Comparison of ENCODE assay signal across 8 mouse cellular contexts in genomic region chr5:54258087-54258733, GRCm38 (mm10).
DNase-seq lines count a peak whose midpoint lies in the region; ATAC-seq lines count a peak whose summit lies in the region.

No protein-coding gene starts in this region.

- no peaks in the 10 kb centered on the region for H3K36me3 ChIP-seq in forebrain, embryonic 15.5 days
- no peaks in the 10 kb centered on the region for H3K36me3 ChIP-seq in intestine, embryonic 16.5 days (ENCODE audit: control insufficient read depth, insufficient read depth, low read length)
- no peaks in the 10 kb centered on the region for H3K36me3 ChIP-seq in lung, embryonic 16.5 days (ENCODE audit: control insufficient read depth, insufficient read depth, low read length)
- H3K36me3 ChIP-seq in stomach, embryonic 14.5 days (ENCODE audit: control insufficient read depth, insufficient read depth, low read length), result no peaks in the 10 kb centered on the region

- no peaks in the 10 kb centered on the region for H3K4me1 ChIP-seq in forebrain, embryonic 15.5 days
- H3K4me1 ChIP-seq in intestine, embryonic 16.5 days (ENCODE audit: control insufficient read depth, insufficient read depth, low read length), result no peaks in the 10 kb centered on the region
- H3K4me1 ChIP-seq in lung, embryonic 16.5 days (replicated peaks; ENCODE audit: control insufficient read depth, insufficient read depth, low read length), result no peaks in the 10 kb centered on the region
- no peaks in the 10 kb centered on the region for H3K4me1 ChIP-seq in stomach, embryonic 14.5 days (ENCODE audit: control insufficient read depth, insufficient read depth, low read length)

- no peak overlapping the region for H3K27ac ChIP-seq in forebrain, embryonic 15.5 days (replicated peaks)
- H3K27ac ChIP-seq in intestine, embryonic 16.5 days (ENCODE audit: low read length), result no peak overlapping the region
- no peak overlapping the region for H3K27ac ChIP-seq in lung, embryonic 16.5 days (ENCODE audit: low read length)
- no peak overlapping the region for H3K27ac ChIP-seq in stomach, embryonic 14.5 days (ENCODE audit: low read length)

- peak; percentile 23 for DNase-seq in layer of hippocampus, adult 11-12 months (ENCODE audit: low spot score)
- no peak for DNase-seq in layer of hippocampus, adult 9-11 months
- DNase-seq in R1 (ENCODE audit: low read depth, low spot score), result peak; percentile 23

- ATAC-seq in forebrain, embryonic 15.5 days (replicated peaks), result peak; percentile 72
- 0 out of 2 replicates have a peak, but pooled peaks have one; percentile 58 for ATAC-seq in intestine, embryonic 16.5 days
- ATAC-seq in lung, embryonic 16.5 days (ENCODE audit: low read depth), result 0 out of 2 replicates have a peak, but pooled peaks have one; percentile 34
- 0 out of 2 replicates have a peak, but pooled peaks have one; percentile 61 for ATAC-seq in stomach, embryonic 14.5 days (ENCODE audit: insufficient number of reproducible peaks, insufficient read depth, low FRiP score, low read depth)
- no peak for ATAC-seq in erythroblast, adult 5-6 weeks (replicated peaks; ENCODE audit: low FRiP score, poor library complexity, severe bottlenecking)

- no peak overlapping the region for H3K9ac ChIP-seq in forebrain, embryonic 15.5 days (replicated peaks)
- no peak overlapping the region for H3K9ac ChIP-seq in intestine, embryonic 16.5 days (ENCODE audit: low read depth, low read length)
- H3K9ac ChIP-seq in lung, embryonic 16.5 days (ENCODE audit: low read length), result no peak overlapping the region
- H3K9ac ChIP-seq in stomach, embryonic 14.5 days (replicated peaks; ENCODE audit: low read depth, low read length), result no peak overlapping the region

- no peaks in the 10 kb centered on the region for H3K27me3 ChIP-seq in forebrain, embryonic 15.5 days
- H3K27me3 ChIP-seq in intestine, embryonic 16.5 days (replicated peaks; ENCODE audit: control insufficient read depth, insufficient read depth, low read length), result no peaks in the 10 kb centered on the region
- no peaks in the 10 kb centered on the region for H3K27me3 ChIP-seq in lung, embryonic 16.5 days (ENCODE audit: control insufficient read depth, insufficient read depth, low read depth, low read length)
- H3K27me3 ChIP-seq in stomach, embryonic 14.5 days (ENCODE audit: control insufficient read depth, insufficient read depth, low read length), result no peaks in the 10 kb centered on the region

- H3K4me2 ChIP-seq in forebrain, embryonic 15.5 days (replicated peaks), result no peak overlapping the region
- no peak overlapping the region for H3K4me2 ChIP-seq in intestine, embryonic 16.5 days (ENCODE audit: low read depth, low read length)
- H3K4me2 ChIP-seq in lung, embryonic 16.5 days (ENCODE audit: low read depth, low read length), result no peak overlapping the region
- H3K4me2 ChIP-seq in stomach, embryonic 14.5 days (replicated peaks; ENCODE audit: low read depth, low read length), result no peak overlapping the region

- H3K4me3 ChIP-seq in forebrain, embryonic 15.5 days, result no peak overlapping the region
- no peak overlapping the region for H3K4me3 ChIP-seq in intestine, embryonic 16.5 days (ENCODE audit: low read length)
- H3K4me3 ChIP-seq in lung, embryonic 16.5 days (ENCODE audit: low read length), result no peak overlapping the region
- no peak overlapping the region for H3K4me3 ChIP-seq in stomach, embryonic 14.5 days (ENCODE audit: low read depth, low read length)

- WGBS in forebrain, embryonic 15.5 days, result 20% methylated on average over 1 of the region's 1 CpGs
- 16% methylated on average over 1 of the region's 1 CpGs for WGBS in intestine, embryonic 16.5 days
- WGBS in lung, embryonic 16.5 days, result 14% methylated on average over 1 of the region's 1 CpGs
- WGBS in stomach, embryonic 14.5 days, result 14% methylated on average over 1 of the region's 1 CpGs

- no peaks in the 10 kb centered on the region for H3K9me3 ChIP-seq in forebrain, embryonic 15.5 days
- H3K9me3 ChIP-seq in intestine, embryonic 16.5 days (ENCODE audit: control insufficient read depth, low read length), result no peaks in the 10 kb centered on the region
- no peaks in the 10 kb centered on the region for H3K9me3 ChIP-seq in lung, embryonic 16.5 days (ENCODE audit: control insufficient read depth, low read length)
- no peaks in the 10 kb centered on the region for H3K9me3 ChIP-seq in stomach, embryonic 14.5 days (ENCODE audit: control insufficient read depth, low read depth, low read length)
